Mouse (Mus musculus) intestine, embryonic 14.5 days (tissue): ENCODE measurements around the gene Gm49369. TPM values are rescaled to one million over a fixed set of nuclear protein-coding genes. Genes with fewer than 3 reads are reported as not detected.
A peak's percentile ranks its signal among the peaks of the same experiment; 100 is the strongest.

Source experiments
- ATAC-seq: fragments of 200-750 bp; cut with Nextera tagmentation; replicated peaks from 2 replicates; pipeline ENCODE4 v1.8.0; 2017; ENCODE audit warnings: low read depth, moderate number of reproducible peaks, moderate TSS enrichment, moderate library complexity; ENCODE audit not compliant: low FRiP score, low TSS enrichment
- DNase-seq: peaks from one replicate; pipeline ENCODE4 v3.0.0-alpha.2; 2018; ENCODE audit warnings: low spot score
- H3K27ac ChIP-seq: fragments of 300-500 bp; sonication (generic); 2 replicates; pipeline ENCODE4 v1.5.1; 2014; ENCODE audit warnings: low read depth, mild to moderate bottlenecking, control low read depth
- H3K27me3 ChIP-seq: fragments of 300-500 bp; sonication (generic); replicated peaks from 2 replicates; pipeline ENCODE4 v1.6.1; 2014; ENCODE audit warnings: low read length, control low read depth; ENCODE audit not compliant: control insufficient read depth, insufficient read depth
- H3K36me3 ChIP-seq: fragments of 300-500 bp; sonication (generic); 2 replicates; pipeline ENCODE4 v1.6.1; 2014; ENCODE audit warnings: low read length, control low read depth; ENCODE audit not compliant: control insufficient read depth, insufficient read depth
- H3K4me1 ChIP-seq: fragments of 300-500 bp; sonication (generic); replicated peaks from 2 replicates; pipeline ENCODE4 v1.6.1; 2014; ENCODE audit warnings: low read length, control low read depth, mixed read lengths; ENCODE audit not compliant: control insufficient read depth, insufficient read depth
- H3K4me2 ChIP-seq: fragments of 300-500 bp; sonication (generic); 2 replicates; pipeline ENCODE4 v1.6.1; 2014; ENCODE audit warnings: low read length
- H3K4me3 ChIP-seq: fragments of 300-500 bp; sonication (generic); 2 replicates; pipeline ENCODE4 v1.5.1; 2014; ENCODE audit warnings: low read depth, low read length, control low read depth, mixed read lengths
- H3K9ac ChIP-seq: fragments of 300-500 bp; sonication (generic); 2 replicates; pipeline ENCODE4 v1.6.1; 2014; ENCODE audit warnings: mild to moderate bottlenecking, low read length
- H3K9me3 ChIP-seq: fragments of 300-500 bp; sonication (generic); 2 replicates; pipeline ENCODE4 v1.6.1; 2016; ENCODE audit warnings: low read length, control low read depth; ENCODE audit not compliant: control insufficient read depth
- WGBS: fragments of 180-500 bp; shearing (Covaris S2); extraction: QIAGEN DNeasy Blood & Tissue Kit; methylation state at CpG from one replicate; pipeline ENCODE4 v1.1.7; 2014; 5-methylcytosine and 5-hydroxymethylcytosine counted together
- polyA plus RNA-seq: library from polyadenylated mRNA; unstranded; fragments of >200 nt; fragmentation: Nextera tagmentation; extraction: Ambion mirVana; gene quantifications from 2 replicates; pipeline ENCODE4 v1.2.1, GENCODE M21; 2014

Gene Gm49369
- polyA plus RNA-seq, 1 experiment from 2014 or later, result not detected

- H3K27ac ChIP-seq, result no peak overlapping the region
- ATAC-seq, result no peak
- no peaks in the 10 kb centered on the region for H3K9me3 ChIP-seq
- no peaks in the 10 kb centered on the region for H3K36me3 ChIP-seq
- no peaks in the 10 kb centered on the region for H3K27me3 ChIP-seq
- no peak for DNase-seq
- H3K4me1 ChIP-seq, result peaks cover 10% of the 10 kb centered on the region
- no peak overlapping the region for H3K9ac ChIP-seq
- H3K4me2 ChIP-seq, result no peak overlapping the region
- WGBS, result 79% methylated on average over 3 of the region's 3 CpGs
- H3K4me3 ChIP-seq, result no peak overlapping the region
These were observed 8.6 kb upstream of the Gm49369 start for GRCm38 (mm10) chr7:142391108-142391507.

GRCm38 (mm10) chr7:142389961-142390650 is 7.6 kb upstream of the Gm49369 start:
- no peak overlapping the region for H3K4me2 ChIP-seq
- no peaks in the 10 kb centered on the region for H3K27me3 ChIP-seq
- peaks cover 4% of the 10 kb centered on the region for H3K36me3 ChIP-seq
- no peak for DNase-seq
- 86% methylated on average over 3 of the region's 3 CpGs for WGBS
- H3K4me3 ChIP-seq, result no peak overlapping the region
- H3K9me3 ChIP-seq, result no peaks in the 10 kb centered on the region
- H3K4me1 ChIP-seq, result peaks cover 13% of the 10 kb centered on the region
- no peak overlapping the region for H3K9ac ChIP-seq
- ATAC-seq, result no peak
- H3K27ac ChIP-seq, result no peak overlapping the region

- H3K36me3 ChIP-seq, result peaks cover 18% of the 10 kb centered on the region
- H3K4me1 ChIP-seq, result peaks cover 13% of the 10 kb centered on the region
- H3K27ac ChIP-seq, result no peak overlapping the region
- H3K9me3 ChIP-seq, result no peaks in the 10 kb centered on the region
- no peak overlapping the region for H3K4me2 ChIP-seq
- no peak overlapping the region for H3K4me3 ChIP-seq
- WGBS, result 100% methylated on average over 2 of the region's 2 CpGs
- no peak overlapping the region for H3K9ac ChIP-seq
- no peaks in the 10 kb centered on the region for H3K27me3 ChIP-seq
- DNase-seq (no peak), ATAC-seq (no peak)
These were observed 6.3 kb upstream of the Gm49369 start for GRCm38 (mm10) chr7:142388740-142389139.

GRCm38 (mm10) chr7:142388198-142388597 is 5.7 kb upstream of the Gm49369 start:
- peak overlapping the region; percentile 96 for H3K4me3 ChIP-seq
- no peaks in the 10 kb centered on the region for H3K27me3 ChIP-seq
- peak overlapping the region; percentile 89 for H3K4me2 ChIP-seq
- 89% methylated on average over 1 of the region's 1 CpGs for WGBS
- H3K27ac ChIP-seq, result peak overlapping the region; percentile 73; the same call in 1 of the 2 replicates
- DNase-seq (no peak), ATAC-seq (peak; percentile 32; the same call in 1 of the 2 replicates)
- no peak overlapping the region for H3K9ac ChIP-seq
- peaks cover 23% of the 10 kb centered on the region for H3K36me3 ChIP-seq
- no peaks in the 10 kb centered on the region for H3K9me3 ChIP-seq
- peaks cover 13% of the 10 kb centered on the region for H3K4me1 ChIP-seq

GRCm38 (mm10) chr7:142387419-142388148 is 5.1 kb upstream of the Gm49369 start, which contains the start of gene Ctsd:
Gene Ctsd (minus strand): TSS chr7:142388038.
- ATAC-seq, result peak; percentile 97
- H3K36me3 ChIP-seq, result peaks cover 30% of the 10 kb centered on the region
- no peaks in the 10 kb centered on the region for H3K27me3 ChIP-seq
- peak within 1 kb of the TSS; percentile 89 for H3K4me2 ChIP-seq
- H3K9me3 ChIP-seq, result no peaks in the 10 kb centered on the region
- peaks cover 13% of the 10 kb centered on the region for H3K4me1 ChIP-seq
- whole genome bisulfite sequencing, result under 1% methylated on average over 55 of the region's 55 CpGs
- H3K4me3 ChIP-seq, result peak within 1 kb of the TSS; percentile 96
- DNase-seq, result peak; percentile 96
- H3K9ac ChIP-seq, result peak within 1 kb of the TSS; percentile 78
- H3K27ac ChIP-seq, result peak within 1 kb of the TSS; percentile 73

GRCm38 (mm10) chr7:142386621-142387201 is 4.2 kb upstream of the Gm49369 start:
- no peaks in the 10 kb centered on the region for H3K9me3 ChIP-seq
- WGBS, result 56% methylated on average over 6 of the region's 6 CpGs
- no peaks in the 10 kb centered on the region for H3K27me3 ChIP-seq
- peak overlapping the region; percentile 73; the same call in 1 of the 2 replicates for H3K27ac ChIP-seq
- H3K4me2 ChIP-seq, result peak overlapping the region; percentile 89
- peak overlapping the region; percentile 78 for H3K9ac ChIP-seq
- H3K4me3 ChIP-seq, result peak overlapping the region; percentile 96
- ATAC-seq (0 out of 2 replicates have a peak, but pooled peaks have one; percentile 1), DNase-seq (peak; percentile 64)
- peaks cover 13% of the 10 kb centered on the region for H3K4me1 ChIP-seq
- H3K36me3 ChIP-seq, result peaks cover 38% of the 10 kb centered on the region

- no peak for ATAC-seq
These were observed 3.4 kb upstream of the Gm49369 start for GRCm38 (mm10) chr7:142385742-142386403.

GRCm38 (mm10) chr7:142384306-142384705 is 1.8 kb upstream of the Gm49369 start:
- no peak for ATAC-seq
- Histone ChIP-seq H3K27me3 (no peaks in the 10 kb centered on the region), H3K9ac (no peak overlapping the region), H3K4me3 (no peak overlapping the region), H3K36me3 (peaks cover 61% of the 10 kb centered on the region), H3K4me2 (no peak overlapping the region), H3K9me3 (no peaks in the 10 kb centered on the region), H3K27ac (no peak overlapping the region), H3K4me1 (peaks cover 13% of the 10 kb centered on the region)
- DNase-seq, result no peak
- 79% methylated on average over 10 of the region's 10 CpGs for WGBS

More at GRCm38 (mm10) chr7:142385742-142386403, 3.4 kb upstream of the Gm49369 start:
- DNase-seq, result no peak
- Histone ChIP-seq H3K9me3 (no peaks in the 10 kb centered on the region), H3K27ac (no peak overlapping the region), H3K4me1 (peaks cover 13% of the 10 kb centered on the region), H3K27me3 (no peaks in the 10 kb centered on the region), H3K4me3 (no peak overlapping the region), H3K36me3 (peaks cover 45% of the 10 kb centered on the region), H3K9ac (no peak overlapping the region), H3K4me2 (peak overlapping the region; percentile 89; the same call in 1 of the 2 replicates)
- 85% methylated on average over 3 of the region's 3 CpGs for WGBS
